8 mouse cellular contexts compared by ENCODE assay signal in genomic region chr7:38061060-38061970, GRCm38 (mm10). TPM values are rescaled to one million over a fixed set of nuclear protein-coding genes. Genes with fewer than 3 reads are reported as not detected.
A peak's percentile ranks its signal among the peaks of the same experiment; 100 is the strongest.
DNase-seq lines count a peak whose midpoint lies in the region; TF ChIP-seq lines count a peak whose summit lies in the region.

No protein-coding gene starts in this region.

- peak; percentile 61 for DNase-seq in adipocyte (ENCODE audit: low spot score)
- peak; percentile 87 to 91 for DNase-seq in gastrocnemius, adult 8-10 months (ENCODE audit: low spot score in 2 of 2)
- peak; percentile 64 for DNase-seq in hindlimb bud, embryonic 11.5 days (ENCODE audit: extremely low spot score, low read depth, low spot score)
- peak; percentile 83 to 85 for DNase-seq in left cerebral cortex, adult 8-10 months (ENCODE audit: low spot score in 2 of 2)
- peak; percentile 90 to 94 for DNase-seq in right cerebral cortex, adult 2 months (ENCODE audit: low spot score in 2 of 2)
- peak; percentile 88 for DNase-seq in urinary bladder, postnatal 14 days (ENCODE audit: low spot score)

- peaks cover 15% of the 10 kb centered on the region for H3K27me3 ChIP-seq in megakaryocyte, embryonic 14.5 days (replicated peaks)

- H3K27ac ChIP-seq in cortical plate, adult 2 months (ENCODE audit: insufficient read depth, low read length): no peak overlapping the region

- H3K9me3 ChIP-seq in megakaryocyte, embryonic 14.5 days: no peaks in the 10 kb centered on the region

- TF ChIP-seq POLR2A in cortical plate, adult 2 months (IDR thresholded peaks at IDR 0.05; ENCODE audit: extremely low read depth, insufficient read depth, low read length): 0 out of 2 replicates have a peak, but pooled peaks have one; percentile 13

- peak overlapping the region; percentile 30 for H3K4me3 ChIP-seq in cortical plate, adult 2 months (ENCODE audit: insufficient read depth, low read length)
- peak overlapping the region; percentile 90 for H3K4me3 ChIP-seq in megakaryocyte, embryonic 14.5 days (replicated peaks)

- TF ChIP-seq CTCF in cortical plate, adult 2 months (IDR thresholded peaks at IDR 0.05; ENCODE audit: extremely low read depth, insufficient read depth, low read length): peak; percentile 62

- peaks cover 3% of the 10 kb centered on the region; the same call in 1 of the 2 replicates for H3K4me1 ChIP-seq in cortical plate, adult 2 months (ENCODE audit: control insufficient read depth, insufficient read depth, low read length)
- peaks cover 9% of the 10 kb centered on the region for H3K4me1 ChIP-seq in megakaryocyte, embryonic 14.5 days

- no peaks in the 10 kb centered on the region for H3K36me3 ChIP-seq in megakaryocyte, embryonic 14.5 days (replicated peaks; ENCODE audit: low read length)

RNA-seq across cellular contexts. Expression of gene Uri1, which starts 38.0 kb away (rescaled TPM):
- 36.2 and 40.3 TPM in 2 replicates for polyA plus RNA-seq in cortical plate, adult 2 months (2012; rRNA removed)
- 10 to 100 TPM; 24.3 to 38.8 (median 31.9) TPM for total RNA-seq in gastrocnemius, adult 8-10 months (2022)
- total RNA-seq in left cerebral cortex, adult 8-10 months (2022): 10 to 100 TPM; 38.0 to 56.0 (median 47.4) TPM
- 2.9 and 5.6 TPM in 2 replicates for polyA plus RNA-seq in megakaryocyte, embryonic 14.5 days (2012; ENCODE audit: insufficient read depth, low replicate concordance)

RNA-seq across cellular contexts. Expression of gene Ccne1, which starts 46.0 kb away (rescaled TPM):
- 19.0 and 21.0 TPM in 2 replicates for polyA plus RNA-seq in cortical plate, adult 2 months (2012; rRNA removed)
- total RNA-seq in gastrocnemius, adult 8-10 months (2022): 1 to 10 TPM in 1 of 4 experiments, under 1 TPM in 3; 0.13 to 1.1 (median 0.23) TPM
- 10 to 100 TPM; 13.4 to 17.7 (median 14.6) TPM for total RNA-seq in left cerebral cortex, adult 8-10 months (2022)
- polyA plus RNA-seq in megakaryocyte, embryonic 14.5 days (2012; ENCODE audit: insufficient read depth, low replicate concordance): 5.8 and 5.9 TPM in 2 replicates

Comparison
In these comparisons a context has a peak if more than half of its experiments do, and no peak if none do; other contexts are left out.
1. RNA of gene Ccne1, which starts 46.0 kb away (total RNA-seq): 13.4 to 17.7 TPM in left cerebral cortex, adult 8-10 months; 0.13 to 1.1 TPM in gastrocnemius, adult 8-10 months; every median in the first group is over 4 times any median in the second.
2. Peak in every context shown above with its lines, with median percentiles within 50 percentile points of each other: DNase-seq.